Mouse (Mus musculus): Measurements from ENCODE around the gene F11r.

DNA sequence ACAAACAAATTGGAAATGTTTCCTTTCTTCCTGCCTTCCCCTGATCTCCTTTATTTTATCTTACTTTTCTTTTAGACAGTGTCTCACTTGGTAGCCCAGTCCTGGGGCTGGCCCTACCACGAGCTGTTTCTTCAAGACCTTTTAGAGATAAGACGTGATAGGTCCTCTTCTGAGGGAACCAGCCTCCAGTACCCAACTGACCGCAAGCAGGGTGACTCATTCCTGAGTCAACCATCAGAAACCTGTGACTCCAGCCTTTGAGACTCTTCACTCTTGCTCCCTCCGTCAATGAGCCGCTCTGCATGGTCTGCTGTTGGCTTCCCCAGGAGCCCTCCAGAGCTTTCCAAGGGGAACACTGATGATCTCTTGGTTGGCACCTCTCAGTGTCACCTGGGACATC is 33.6 kb downstream of the F11r start:
- TF ChIP-seq CTCF (IDR thresholded peaks at IDR 0.05; ENCODE audit: borderline replicate concordance, insufficient read depth, low read depth, low read length) (no peak), POLR2A (IDR thresholded peaks at IDR 0.05; ENCODE audit: borderline replicate concordance, insufficient read depth, low read length) (no peak)

All from cerebellum, adult 2 months (tissue).